Mouse (Mus musculus) 3134 (cell line): ENCODE data around the gene Bsn.

Experiments used
- DNase-seq: peaks from one replicate; pipeline ENCODE4 v3.0.0-alpha.2; 2011; ENCODE audit warnings: low spot score; ENCODE audit not compliant: insufficient read length; ENCODE audit errors: extremely low read depth

Gene Bsn

DNA sequence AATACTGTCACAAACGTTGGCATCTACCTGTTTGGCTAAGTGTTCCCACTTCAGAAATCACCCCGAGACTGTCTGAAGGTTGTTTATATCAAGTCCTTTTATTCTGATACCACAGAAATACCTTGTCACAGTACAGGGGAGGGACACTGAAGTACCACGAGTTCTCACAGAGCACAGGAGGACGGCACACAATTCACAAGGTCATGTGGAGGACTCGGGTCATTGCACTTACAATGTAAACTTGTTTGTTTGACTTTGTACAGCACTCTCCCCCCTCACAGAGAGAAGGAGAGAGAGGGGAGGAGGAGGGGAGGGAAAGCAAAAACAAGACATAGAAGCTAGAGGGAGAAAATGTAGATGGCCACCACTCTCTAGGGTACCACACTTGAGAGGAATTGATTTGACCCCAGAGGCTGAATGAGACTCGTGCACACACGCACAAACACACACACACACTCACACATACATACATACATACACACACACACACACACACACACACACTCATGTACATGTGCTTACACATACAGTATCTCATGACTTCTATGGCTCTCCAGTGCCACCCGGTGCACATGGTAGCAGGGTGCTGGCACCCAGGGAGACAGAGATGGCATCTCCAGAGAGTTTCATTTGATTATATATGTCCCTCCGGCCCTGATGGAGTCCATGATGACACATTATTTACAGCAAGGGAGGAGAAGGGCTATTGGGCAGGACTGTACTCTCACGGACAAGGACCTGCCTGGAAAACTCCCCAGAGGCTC lies 94.1 kb downstream of the Bsn start:
- no peak for DNase-seq

DNA sequence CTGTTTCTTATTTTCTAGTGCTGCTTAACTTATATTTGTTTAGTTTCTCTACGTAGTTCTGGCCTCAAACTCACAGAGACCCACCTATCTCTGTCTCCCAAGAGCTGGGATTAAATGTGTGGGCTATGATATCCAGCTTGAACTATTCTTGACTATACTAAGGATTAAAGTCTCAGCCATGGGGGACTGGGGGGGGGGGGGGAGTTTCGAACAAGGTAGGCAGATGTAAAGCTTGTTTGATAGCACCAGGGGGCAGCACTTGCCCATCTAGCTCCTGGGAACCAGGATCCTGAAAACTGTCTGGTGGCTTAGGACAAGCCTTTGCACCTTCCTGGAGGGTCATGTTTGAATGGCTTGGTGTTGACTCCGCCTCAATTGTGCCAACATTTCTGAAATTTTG lies 94.7 kb downstream of the Bsn start:
- DNase-seq = no peak

DNA sequence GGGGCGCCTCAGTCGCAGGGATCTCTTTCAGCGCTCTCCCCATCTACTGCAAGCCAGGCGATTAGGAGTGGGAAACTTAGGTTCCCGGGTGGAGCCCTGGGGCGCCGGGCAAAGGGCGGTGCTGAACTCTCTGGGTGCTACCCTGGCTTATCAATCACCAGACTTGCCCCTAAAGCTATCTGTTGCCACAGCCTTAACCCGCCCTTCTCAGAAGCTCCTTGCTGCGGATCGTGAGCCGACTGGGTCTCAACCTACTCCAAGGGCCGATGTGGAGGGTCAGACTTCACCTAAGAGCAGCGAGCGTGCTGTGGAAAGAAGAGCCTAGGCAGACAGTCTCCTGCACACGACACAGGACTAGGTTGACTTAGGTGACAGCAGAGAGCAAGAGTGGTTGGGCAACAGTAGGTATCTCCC lies 95.2 kb downstream of the Bsn start:
- no peak for DNase-seq

DNA sequence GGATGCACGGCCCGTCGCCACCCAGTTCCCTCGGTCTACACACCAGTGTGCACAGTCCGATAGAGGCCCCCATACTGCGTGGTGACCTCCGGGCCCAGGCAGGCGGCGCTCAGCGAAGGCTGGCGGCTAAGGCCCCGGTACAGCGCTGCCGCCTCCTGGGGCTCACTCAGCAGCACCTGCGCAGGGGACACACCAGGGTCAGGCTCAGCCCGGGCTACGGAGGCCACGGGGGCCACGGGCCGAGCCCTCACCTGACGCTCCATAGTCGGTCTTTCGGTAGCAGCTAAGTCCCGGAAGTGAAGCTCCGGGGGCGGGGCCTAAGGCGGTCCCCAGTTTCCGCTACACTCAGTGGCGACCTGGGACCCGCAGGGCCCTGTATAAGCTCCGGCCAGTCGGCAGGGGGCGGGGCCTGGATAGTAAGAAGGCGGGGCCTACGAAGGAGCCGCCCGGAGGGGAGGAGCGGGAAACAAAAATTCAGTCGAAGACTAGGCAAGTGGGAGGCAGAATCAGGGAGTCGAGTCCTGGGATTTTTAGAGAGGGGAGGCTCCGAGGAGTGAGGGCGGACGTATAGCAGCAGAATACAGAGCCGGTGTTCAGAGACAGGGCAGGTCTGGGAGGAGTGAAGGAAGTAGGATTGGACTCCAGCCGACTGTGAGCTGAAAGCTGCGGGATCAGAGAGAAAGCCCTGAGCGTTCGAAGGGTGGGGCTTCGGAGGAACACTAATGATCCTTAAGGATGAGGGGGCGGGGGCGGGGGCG lies 95.8 kb downstream of the Bsn start, which contains the start of gene Apeh:
Gene Apeh (minus strand): TSS at position 423 of the 758 bp plus-strand sequence.
- peak; percentile 97 for DNase-seq

DNA sequence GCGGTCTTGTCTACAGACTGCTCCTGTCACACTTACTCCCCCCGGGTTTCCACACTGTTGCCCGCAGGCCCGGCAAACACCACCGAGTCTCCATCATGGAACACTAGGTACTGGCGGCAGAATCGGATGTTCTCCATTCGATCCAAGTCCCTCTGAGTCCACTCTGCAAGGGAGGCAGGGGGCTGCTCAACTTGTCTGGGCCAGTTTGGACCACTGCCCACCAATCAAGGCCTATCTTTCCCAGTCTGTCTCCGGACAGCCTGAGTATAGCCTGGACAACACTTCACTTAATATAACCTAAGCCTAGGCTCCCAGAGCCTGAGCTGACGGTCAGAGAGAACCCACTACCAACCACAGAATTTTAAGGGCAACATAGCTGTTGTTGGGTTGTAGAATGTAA lies 96.6 kb downstream of the Bsn start:
- DNase-seq = no peak

DNA sequence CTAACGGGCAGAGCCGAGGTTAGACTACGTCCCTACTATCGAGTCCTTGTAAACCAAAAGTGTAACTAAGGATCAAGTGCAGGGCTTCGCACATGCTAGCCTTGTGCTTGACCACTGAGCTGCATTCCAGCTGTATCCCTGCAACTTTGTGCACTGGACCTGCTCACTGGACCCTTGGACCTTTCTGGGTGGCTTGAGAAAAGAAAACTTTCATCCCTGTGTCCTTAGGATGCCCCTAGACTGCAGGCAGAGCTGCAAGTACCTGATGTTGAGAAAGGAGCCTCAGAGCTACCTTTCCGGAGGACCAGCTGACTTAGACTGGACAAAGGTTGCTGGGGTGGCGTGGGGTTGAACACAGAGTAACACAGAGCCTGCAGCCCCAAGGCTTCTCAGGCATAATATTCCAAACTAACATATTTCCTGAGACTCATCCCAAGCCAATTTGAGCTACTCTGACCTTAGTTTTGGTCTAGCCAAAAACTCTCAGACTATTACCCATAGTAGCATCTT lies 99.5 kb downstream of the Bsn start:
- no peak for DNase-seq

DNA sequence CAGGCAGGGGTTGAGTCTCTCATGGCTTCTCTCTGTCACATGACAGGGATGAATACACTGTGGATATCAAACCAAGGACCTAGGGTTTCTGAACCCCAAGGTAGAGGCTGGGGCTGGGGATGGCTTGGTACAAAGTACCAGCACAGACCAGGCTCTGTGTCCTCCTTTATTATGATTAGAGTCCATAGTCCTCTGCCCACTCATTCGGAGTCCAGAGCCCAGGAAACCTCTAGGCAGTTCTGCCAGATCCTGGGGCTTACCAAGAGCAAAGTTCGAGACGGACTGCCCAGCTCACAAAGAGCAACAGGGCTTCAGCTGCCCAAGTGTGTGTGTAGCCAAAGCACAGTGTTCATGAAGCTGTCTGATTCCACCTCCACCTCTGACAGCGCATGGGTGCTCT lies 104.9 kb downstream of the Bsn start:
- no peak for DNase-seq

DNA sequence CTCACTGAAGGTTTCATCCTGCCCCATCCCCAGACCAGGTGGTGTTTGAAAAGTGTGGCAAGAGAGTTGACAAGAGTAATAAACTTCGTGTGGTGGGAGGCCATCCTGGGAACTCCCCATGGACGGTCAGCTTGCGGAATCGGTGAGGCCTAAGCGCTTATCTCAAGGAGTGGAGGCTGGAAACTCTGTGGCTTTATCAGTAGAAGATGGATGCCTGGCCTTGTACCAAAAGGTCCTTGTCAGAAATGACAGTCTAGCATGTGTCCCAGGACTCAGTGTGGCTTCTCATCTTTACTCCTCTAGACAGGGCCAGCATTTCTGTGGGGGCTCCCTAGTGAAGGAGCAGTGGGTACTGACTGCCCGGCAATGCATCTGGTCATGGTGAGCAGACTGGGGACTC lies 106.6 kb downstream of the Bsn start:
- no peak for DNase-seq

DNA sequence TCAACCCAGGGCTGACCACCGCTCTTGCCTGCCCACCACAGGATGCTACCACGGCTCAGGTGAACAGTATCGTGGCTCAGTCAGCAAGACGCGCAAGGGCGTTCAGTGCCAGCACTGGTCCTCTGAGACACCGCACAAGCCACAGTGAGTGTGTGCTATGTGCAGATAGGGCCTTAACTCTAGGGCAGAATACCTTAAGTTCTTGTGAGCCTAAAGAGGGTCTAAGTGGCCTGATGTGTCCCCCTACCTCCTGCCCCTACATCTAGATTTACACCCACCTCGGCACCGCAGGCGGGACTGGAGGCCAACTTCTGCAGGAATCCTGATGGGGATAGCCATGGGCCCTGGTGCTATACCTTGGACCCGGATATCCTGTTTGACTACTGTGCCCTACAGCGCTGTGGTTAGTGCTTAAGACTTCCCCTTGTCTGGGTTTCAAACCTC lies 107.2 kb downstream of the Bsn start, which contains the start of gene Rnf123:
Gene Rnf123 (minus strand): TSS at position 359 of the 444 bp plus-strand sequence.
- no peak for DNase-seq

DNA sequence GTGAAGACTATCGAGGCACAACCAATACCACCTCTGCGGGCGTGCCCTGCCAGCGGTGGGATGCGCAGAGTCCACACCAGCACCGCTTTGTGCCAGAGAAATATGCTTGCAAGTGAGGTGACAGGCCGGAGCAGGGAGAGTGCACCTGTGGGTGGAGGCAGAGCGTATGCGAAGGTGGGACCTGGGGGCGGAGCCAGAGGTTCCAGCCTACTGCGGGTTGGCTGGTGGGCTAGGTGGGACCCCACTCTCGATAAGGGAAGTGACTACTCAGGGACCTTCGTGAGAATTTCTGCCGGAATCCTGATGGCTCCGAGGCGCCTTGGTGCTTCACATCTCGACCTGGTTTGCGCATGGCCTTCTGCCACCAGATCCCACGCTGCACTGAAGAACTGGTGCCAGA lies 107.6 kb downstream of the Bsn start:
- no peak for DNase-seq

DNA sequence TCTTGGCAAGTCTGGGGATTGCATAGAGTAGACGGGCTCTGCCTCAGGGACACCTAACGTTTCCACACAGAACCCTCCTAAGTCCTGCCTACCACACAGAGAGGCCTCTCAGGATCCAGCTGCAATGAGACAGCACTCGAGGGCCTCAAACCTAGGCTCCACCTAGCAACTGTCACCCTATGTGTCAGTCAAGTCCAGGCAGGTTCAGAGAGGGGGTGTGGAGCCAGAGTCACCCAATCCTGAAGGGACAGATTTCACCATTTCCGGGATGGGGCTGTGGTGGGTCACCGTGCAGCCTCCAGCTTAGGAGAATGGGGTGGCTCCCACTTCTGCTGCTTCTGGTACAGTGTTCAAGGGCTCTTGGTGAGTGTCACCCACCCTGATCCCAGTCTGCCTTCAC lies 110.0 kb downstream of the Bsn start, which contains the start of gene Mst1:
Gene Mst1 (plus strand): TSS at position 269 of the 400 bp plus-strand sequence.
- DNase-seq = peak; percentile 68

DNA sequence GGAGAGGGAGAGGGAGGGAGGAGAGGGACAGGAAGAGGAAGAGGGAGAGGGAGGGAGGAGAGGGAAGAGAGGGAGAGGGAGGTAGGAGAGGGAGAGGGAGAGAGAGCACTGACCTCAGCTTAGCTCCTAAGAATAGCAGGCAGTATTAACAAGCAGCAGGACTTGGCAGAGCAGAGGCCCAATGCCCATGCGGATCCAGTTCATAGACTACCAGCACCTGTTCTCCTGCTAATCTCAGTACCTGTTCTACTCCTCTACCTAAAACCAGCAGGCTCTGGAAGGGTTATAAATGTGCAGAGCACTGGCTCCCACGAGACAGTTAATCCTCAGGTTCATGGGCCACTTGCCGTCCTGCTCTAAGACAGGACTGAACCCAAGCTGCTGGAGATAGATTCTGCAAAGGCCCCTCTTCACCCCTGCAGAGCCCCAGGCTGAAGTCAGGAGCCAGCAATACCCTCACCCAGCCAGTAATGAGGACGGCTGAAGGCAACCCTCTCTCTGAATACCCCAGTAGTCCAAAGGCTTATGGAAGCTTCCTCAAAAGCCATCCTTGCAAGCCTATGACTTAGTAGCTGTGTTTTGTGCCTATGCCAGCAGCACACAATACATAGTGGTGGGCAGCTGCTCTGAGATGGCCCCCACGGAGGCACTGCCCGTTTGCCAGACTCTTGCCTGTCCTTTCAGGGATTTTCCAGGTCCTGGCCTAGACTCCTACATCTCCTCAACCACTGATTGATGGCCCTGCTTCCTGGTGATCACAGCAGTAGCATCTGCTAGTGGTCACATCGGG lies 116.8 kb downstream of the Bsn start:
- DNase-seq = no peak

DNA sequence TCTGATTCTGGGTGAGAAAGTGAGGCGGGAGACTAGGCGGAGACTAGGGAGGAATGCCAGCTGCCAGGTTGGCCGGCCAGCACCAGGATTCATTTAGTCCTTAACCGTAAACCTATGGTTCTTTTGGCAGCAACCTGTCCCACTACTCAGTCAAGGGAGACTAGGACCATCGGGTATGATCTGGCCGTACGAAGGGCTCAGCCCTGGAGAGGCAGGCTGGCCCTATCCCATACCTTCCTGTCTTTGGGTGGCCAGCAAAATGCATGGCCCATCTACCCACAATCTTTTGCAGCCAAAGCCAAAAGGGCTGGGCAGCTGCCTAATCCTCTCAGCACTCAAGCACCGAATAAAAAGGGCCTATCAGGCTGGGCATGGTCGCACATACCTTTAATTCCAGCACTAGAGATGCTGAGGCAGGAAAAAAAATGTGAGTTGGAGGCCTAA lies 117.7 kb downstream of the Bsn start:
- DNase-seq = no peak

DNA sequence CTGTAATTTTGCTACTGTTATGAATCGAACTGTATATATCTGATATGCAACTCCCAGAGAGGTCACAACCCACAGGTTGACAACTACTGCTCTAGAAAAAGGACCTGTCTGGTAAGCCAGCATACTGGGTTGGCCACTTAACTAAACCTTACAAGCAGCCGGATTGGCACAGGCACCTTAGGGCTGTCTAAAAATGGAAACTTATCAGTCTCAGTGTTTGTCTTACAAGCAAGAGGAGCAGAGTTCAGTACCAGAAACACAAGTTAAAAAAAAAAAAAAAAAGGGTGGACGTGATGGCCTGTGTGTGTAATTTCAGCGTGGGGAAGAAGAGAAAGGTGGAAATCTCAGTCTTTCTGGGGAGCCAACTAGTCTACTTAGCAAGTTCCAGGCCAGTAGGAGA lies 118.4 kb downstream of the Bsn start:
- DNase-seq = no peak

DNA sequence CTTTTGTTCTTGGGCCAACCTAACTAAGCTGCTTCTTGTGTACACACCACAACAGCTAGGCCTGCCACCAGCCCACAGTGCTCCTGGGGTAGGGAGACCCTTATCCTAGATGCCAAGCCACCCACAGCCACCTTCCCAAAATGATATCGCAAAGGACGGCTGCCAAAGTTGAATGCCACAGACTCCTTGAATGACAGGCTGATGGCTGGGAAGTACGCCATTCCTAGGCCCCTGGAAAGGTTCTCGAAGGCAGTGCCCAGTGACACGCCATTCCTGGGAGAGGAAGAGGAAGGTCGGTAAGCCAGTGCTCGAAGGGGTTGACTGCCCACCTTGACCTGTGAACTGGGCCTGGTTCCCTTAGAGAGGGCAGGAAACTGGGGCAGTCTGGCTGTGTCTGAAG lies 120.7 kb downstream of the Bsn start:
- DNase-seq = no peak

DNA sequence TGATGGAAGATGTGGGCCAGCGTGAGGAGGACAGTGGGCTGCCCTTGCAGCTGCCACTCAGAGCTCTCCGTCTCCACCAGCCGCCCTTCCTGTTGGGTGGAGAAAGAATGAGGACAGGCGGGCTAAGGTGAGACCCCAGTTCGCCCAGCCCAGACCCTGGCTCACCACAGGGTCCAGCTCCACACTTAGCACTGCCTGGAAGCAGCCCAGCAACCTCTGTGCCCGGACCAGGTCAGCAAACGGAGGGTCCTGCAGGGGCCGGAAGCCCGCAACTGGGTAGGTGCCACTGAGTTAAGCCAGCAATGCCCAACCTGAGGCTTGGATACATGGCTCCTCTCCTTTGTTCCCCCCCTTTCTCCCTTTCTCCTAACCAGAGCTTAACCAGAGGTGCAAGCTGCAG lies 121.2 kb downstream of the Bsn start:
- DNase-seq = no peak

DNA sequence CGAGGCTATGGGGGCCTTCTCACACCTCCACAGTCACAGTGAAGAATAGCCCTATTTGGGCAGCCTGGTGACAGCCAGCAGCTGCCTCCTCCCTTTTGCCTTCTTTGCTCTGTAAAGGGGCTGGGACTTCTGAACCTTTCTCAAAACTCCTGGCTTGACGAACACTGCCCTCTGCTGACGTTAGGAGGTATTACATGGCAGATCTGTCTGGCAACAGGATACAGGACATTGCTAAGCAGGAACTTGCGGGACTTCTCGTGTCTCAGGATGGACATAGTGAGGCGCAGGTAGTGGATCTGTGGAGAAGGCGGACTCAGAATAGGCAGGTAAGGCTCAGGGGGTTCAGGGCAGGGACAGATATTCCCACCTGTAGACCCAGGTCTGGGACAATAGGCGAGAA lies 122.3 kb downstream of the Bsn start:
- peak; percentile 49 for DNase-seq

DNA sequence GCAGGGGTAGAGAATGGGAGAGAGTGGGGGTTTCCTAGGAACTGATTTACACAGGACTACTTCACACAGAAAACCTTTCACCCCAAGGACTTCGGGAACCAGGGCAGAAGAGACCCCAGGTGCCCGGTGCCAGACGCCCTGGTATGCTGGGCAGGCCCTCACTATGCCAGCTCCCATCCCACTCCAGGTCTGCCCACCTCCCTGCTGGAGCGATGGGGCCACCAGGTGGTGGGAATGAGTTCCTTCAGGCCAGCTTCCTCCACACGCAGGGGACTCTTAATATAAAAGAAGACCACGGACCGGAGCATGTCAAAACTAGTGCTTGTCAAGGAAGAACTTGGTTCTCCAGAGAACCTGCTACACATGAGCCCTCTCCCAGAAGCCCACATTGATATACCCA lies 123.0 kb downstream of the Bsn start:
- DNase-seq = no peak

DNA sequence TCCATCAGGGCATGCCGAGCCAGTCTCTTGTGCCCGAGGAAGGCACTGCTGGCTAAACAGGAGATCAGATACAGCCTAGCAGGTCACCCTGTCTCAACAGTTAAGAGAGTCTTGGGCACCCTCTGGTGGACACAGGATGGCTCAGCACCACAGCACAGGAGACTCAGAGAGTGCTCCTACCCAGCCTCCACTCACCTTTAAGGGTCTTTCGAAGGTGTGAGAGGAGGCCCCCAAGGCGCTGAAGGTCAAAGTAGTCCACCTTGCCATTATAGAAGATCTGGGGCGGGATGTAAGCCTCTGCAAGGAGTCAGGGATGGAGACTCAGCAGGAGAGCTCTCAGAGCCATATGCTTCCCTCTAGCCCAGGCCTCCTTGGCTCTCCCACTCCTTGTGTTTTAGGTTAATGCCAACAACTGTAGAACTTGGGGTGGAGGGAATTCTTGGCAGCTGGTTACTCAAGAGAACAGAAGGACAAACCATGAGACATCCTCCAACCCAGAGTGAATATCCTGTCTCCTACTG lies 124.6 kb downstream of the Bsn start:
- no peak for DNase-seq

DNA sequence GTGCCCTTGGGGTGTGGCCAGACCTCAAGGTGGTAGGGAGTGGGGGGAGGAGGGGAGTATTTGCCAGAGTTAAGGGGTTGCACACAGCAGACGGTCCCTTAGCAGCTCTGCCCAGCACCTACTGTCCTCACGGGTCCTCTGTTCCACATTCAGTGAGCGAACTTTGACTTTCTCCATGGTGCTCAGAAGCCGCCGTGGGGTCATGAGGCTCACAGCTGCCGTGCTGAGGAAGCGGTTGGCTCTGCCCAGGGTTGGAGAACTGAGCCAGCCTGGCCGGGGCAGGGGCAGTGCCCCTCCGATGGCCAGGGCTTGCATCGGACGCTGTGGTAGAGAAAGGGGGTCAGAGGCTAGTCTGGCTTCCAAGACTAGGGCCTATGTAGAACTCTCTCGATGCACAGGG lies 126.8 kb downstream of the Bsn start:
- no peak for DNase-seq

DNA sequence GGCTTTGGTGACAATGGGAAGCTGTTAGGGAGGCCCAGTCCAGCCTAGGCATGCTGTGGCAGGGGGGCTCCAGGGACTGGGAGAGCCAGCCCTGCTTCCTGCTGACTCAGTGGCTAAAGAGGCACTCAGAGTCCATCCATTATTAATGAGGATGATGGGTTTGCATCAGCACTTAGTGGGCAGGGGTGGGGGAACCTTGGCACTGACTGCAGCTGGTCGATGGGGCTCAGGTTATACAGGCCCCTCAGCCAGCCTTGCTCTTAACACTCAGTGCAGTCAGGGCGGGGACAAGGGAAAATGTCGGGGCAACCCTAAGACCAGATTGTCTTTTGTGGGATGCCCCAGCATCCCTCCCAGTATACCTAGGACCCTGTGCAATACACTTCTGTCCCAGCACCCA lies 128.0 kb downstream of the Bsn start:
- DNase-seq = no peak
